Mouse (Mus musculus) bone marrow macrophage, adult 2 months (primary cell): Measurements from ENCODE around the gene Reep1.

ENCODE experiments used
- CTCF ChIP-seq: IDR thresholded peaks from 2 replicates; pipeline ENCODE4 v1.5.1; 2012; ENCODE audit warnings: low read depth, mild to moderate bottlenecking, low read length, moderate library complexity
- POLR2A ChIP-seq: IDR thresholded peaks from 2 replicates; pipeline ENCODE4 v1.6.1; 2012; ENCODE audit warnings: mild to moderate bottlenecking, low read depth, low read length, borderline replicate concordance

- no peak for TF ChIP-seq CTCF
- no peak for TF ChIP-seq POLR2A
Observed at GRCm38 (mm10) chr6:71829768-71830167, 122.4 kb downstream of the Reep1 start.
